Mouse (Mus musculus) kidney, adult 2 months (tissue): Measurements from ENCODE around the gene Ptpn21. TPM values are rescaled to one million over a fixed set of nuclear protein-coding genes. Genes with fewer than 3 reads are reported as not detected.

ENCODE experiments used
- DNase-seq: peaks from one replicate; pipeline ENCODE4 v3.0.0; 2021
- H3K27ac ChIP-seq: fragments of 200-500 bp; 2 replicates; pipeline ENCODE4 v1.5.1; 2012; ENCODE audit warnings: low read depth, low read length, control low read depth, inconsistent platforms; ENCODE audit not compliant: insufficient read depth
- H3K27me3 ChIP-seq: fragments of 200-500 bp; replicated peaks from 2 replicates; pipeline ENCODE4 v1.6.1; 2012; ENCODE audit warnings: mild to moderate bottlenecking, moderate library complexity, low read length, inconsistent platforms; ENCODE audit not compliant: control insufficient read depth, insufficient read depth
- H3K36me3 ChIP-seq: fragments of 200-500 bp; 2 replicates; pipeline ENCODE4 v1.6.1; 2012; ENCODE audit warnings: mild to moderate bottlenecking, moderate library complexity, low read length, inconsistent platforms; ENCODE audit not compliant: control insufficient read depth, insufficient read depth
- H3K4me1 ChIP-seq: fragments of 200-500 bp; 2 replicates; pipeline ENCODE4 v1.6.1; 2011; ENCODE audit warnings: low read length; ENCODE audit not compliant: control insufficient read depth, insufficient read depth
- H3K4me3 ChIP-seq: fragments of 200-500 bp; 2 replicates; pipeline ENCODE4 v1.5.1; 2011; ENCODE audit warnings: mild to moderate bottlenecking, low read depth, low read length, control low read depth; ENCODE audit not compliant: insufficient read depth
- CTCF ChIP-seq: fragments of 200-500 bp; conservative IDR thresholded peaks from 2 replicates; pipeline ENCODE4 v1.5.1; 2011; ENCODE audit warnings: low read depth, mild to moderate bottlenecking, control low read depth, low read length, moderate library complexity, mixed read lengths; ENCODE audit not compliant: insufficient read depth, insufficient read length
- POLR2A ChIP-seq: fragments of 200-500 bp; IDR thresholded peaks from one replicate; pipeline ENCODE4 v1.6.1; 2011; ENCODE audit warnings: low read depth, low read length, control low read depth
- WGBS: fragments of 180-500 bp; shearing (Covaris S2); methylation state at CpG from one replicate; pipeline ENCODE4 v1.1.7; 2018; 5-methylcytosine and 5-hydroxymethylcytosine counted together
- polyA plus RNA-seq: library from polyadenylated mRNA; depleted of rRNA; stranded (reverse); fragments of >200 nt; gene quantifications from 2 replicates; pipeline ENCODE4 v1.2.3, GENCODE M21; 2012; rRNA removed

The Ptpn21 gene
- polyA plus RNA-seq, 1 experiment: 27.5 TPM

DNA sequence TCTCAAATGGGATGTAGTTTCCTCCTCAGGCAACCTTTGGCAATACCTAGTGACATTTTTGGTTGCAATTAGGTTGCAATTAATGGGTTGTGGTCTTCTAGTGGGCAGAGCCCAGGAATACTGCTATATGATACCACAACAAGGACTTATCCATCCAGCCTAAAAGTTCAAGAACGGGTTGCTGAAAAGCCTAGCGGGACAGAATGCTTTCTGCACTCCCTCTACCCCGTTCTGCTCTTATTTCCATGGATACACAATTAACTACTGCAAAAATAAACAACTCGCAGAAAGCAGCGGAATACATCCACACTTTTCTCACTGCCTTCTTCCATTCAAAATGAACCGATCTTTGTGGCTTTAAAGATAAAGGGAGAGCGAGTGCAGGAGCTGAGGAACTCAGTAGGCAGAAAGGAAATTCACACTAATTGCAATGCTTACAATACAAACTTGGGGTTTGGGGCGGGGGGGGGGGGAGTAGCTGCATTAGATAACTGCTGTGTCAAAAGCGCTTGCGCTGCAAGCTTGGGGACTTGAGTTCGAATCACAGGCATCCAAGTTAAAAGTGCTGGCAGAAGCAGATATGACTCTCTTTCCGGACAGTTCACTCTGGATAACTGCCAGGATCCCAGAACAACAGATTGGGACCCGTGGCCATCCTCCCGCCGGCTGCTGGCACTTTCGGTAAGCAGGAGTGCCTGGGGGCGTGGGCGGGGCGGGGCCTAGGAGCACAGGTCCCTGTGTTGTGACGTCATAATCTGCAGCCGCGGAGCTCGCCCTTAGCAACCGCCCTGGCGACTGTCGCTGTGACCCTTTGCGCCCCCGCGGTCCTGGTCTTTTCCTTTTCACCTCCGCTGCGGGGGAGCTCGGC, 109.6 kb downstream of the Ptpn21 start, which contains the start of gene Spata7:
Gene Spata7, plus strand, starts transcription at position 766 of the 868 bp plus-strand sequence.
- no peak for TF ChIP-seq POLR2A
- TF ChIP-seq CTCF: no peak
- peak; percentile 90 for DNase-seq
- Histone ChIP-seq H3K27ac (peak within 1 kb of the TSS; percentile 57), H3K4me3 (peak within 1 kb of the TSS; percentile 100), H3K4me1 (no peaks in the 10 kb centered on the region; the same call in 1 of the 2 replicates), H3K27me3 (no peaks in the 10 kb centered on the region), H3K36me3 (no peaks in the 10 kb centered on the region)
- 3% methylated on average over 32 of the region's 32 CpGs for WGBS

Other genes starting within 250 kb of the Ptpn21 start
- gene Kcnk10, start 159.1 kb downstream of the Ptpn21 start, polyA plus RNA-seq: 0.03 and 0.06 TPM in 2 replicates
- 3.2 and 3.7 TPM in 2 replicates for gene Spata7, start 109.2 kb downstream of the Ptpn21 start, polyA plus RNA-seq
- 72.5 and 74.7 TPM in 2 replicates for gene Zc3h14, start 9.6 kb upstream of the Ptpn21 start, polyA plus RNA-seq
- 6.5 and 8.1 TPM in 2 replicates for gene Eml5, start 164.1 kb upstream of the Ptpn21 start, polyA plus RNA-seq
- 36.1 and 38.7 TPM in 2 replicates for gene Ttc8, start 183.2 kb upstream of the Ptpn21 start, polyA plus RNA-seq